Mouse (Mus musculus): ENCODE measurements at regions not wholly inside any gene's neighbourhood (a gene's known extent, or its start where the extent isn't known, plus 50 kb on each side); places are given as distances from the start of the nearest gene placed in this dataset.

DNA sequence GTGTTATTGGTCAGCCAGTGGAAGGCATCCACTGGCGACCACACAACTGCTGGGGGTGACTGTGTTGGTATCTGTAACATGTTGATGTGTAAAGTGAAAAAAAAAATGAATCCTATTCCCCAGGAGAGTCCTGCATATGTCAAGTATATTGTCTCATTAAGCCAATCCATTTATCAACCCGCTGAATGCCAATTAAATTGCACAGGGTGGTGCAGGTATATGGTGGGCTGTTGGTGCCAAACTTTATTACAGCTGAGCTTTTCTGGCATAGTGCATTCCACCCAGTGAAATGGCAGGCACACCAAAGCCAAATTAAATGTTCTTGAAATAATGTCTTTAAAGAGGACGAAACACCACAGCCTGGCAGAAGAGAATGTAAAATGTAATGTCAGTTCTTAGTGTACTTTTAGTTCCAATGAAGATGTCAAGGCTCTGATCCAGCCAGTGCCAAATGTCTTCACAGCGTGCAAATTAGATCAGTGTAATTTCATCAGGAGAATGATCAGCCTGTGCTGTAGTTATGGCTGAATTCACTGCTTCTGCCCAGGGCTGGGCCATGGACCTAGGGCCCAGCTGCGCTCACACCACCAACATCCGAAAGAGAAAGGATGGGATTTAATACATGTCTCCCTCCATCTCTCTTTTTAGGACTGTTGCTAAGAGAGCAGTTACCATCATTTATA is 66.6 kb upstream of the Itga4 start:
- DNase-seq: no peak

DNA sequence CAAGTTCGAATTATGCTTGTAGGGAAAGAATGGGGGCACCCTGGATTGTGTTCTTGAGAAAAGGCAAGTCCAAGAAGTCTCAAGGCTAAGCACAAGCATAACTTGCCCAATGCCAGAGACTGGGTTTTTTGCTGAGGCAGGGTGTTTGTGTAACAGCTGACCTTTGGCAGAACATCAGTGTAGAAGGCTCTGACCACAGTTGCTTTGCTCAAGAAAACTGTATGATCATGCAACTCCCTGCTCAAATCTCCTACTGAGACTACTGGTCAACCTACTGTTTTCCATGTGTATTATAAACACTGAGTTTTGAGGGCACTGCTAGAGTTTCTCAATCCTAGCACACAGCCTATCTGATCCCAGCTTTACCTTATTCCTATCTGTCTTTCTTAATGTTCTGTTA is 61.4 kb upstream of the Itga4 start:
- DNase-seq: no peak

DNA sequence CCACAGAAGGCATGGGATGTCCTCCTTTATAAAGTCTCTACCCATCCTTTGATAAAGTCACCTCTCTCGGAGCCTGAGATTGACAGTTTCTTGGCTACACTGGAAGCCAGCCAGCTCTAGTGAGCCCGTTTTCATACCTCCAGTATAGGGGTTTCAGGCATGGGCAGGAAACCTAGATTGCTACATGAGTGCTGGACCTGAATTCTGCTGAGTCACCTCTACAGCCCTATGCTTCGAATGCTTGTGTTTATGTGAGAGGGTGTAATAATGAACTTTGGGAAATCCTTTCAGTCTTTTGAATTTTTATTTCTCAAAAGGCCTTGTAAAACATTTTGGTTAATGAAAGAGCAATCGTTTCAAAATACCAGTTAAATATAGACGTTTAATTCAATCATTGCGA is 53.5 kb upstream of the Itga4 start:
- no peak for DNase-seq
